In the genomic region with DNA sequence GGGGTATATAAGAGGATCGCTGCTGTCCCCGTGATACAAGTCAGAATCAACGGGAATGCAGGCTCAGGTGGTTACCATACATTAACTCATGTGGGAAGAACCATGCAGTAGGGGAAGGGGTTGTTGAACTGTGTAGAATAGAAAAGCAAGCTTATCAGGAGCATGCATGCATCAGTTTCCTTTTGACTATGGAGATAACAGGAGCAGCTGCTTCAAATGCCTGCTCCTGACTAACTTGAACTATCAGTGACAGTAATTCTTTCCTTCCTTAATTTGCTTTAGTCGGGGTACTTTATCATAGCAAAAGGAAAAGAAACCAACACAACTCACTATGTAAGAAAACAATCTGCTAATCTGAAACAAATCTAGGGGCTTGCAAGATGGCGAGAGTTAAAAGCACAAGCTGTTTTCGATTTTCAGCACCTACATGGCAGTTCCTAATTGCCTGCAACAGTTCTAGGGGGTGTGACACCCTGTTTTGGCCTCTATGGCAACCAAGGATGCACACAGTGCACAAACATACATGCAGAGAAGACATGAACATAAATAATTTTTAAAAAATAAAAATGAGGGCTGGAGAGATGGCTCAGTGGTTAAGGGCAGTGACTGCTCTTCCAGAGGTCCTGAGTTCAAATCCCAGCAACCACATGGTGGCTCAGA, we compare ENCODE assay signal across 13 mouse cellular contexts.
"Had no signal": no experiment of that assay in that cellular context is flagged by ENCODE, and none has a peak within 500 bp of the region (broad histone marks: within the 10 kb centered on the region; RNA-seq: fewer than 3 reads in every experiment).

No protein-coding gene starts in this region.

- H3K4me1 ChIP-seq: intestine, embryonic 15.5 days; kidney, embryonic 15.5 days; limb, embryonic 15.5 days; midbrain, embryonic 13.5 days had no signal

- DNase-seq: kidney, adult 18-20 months; kidney, postnatal 36 days; lung, embryonic 14.5 days; lung, postnatal 10 days; lung, postnatal 4 days; right cerebral cortex, postnatal 25 days; thymus, postnatal 4 days had no signal

- H3K27me3 ChIP-seq: intestine, embryonic 15.5 days; kidney, embryonic 15.5 days; limb, embryonic 15.5 days; megakaryocyte, embryonic 14.5 days; midbrain, embryonic 13.5 days had no signal

- H3K9ac ChIP-seq: intestine, embryonic 15.5 days; kidney, embryonic 15.5 days; limb, embryonic 15.5 days; lung, embryonic 14.5 days; midbrain, embryonic 13.5 days had no signal

- H3K4me3 ChIP-seq: intestine, embryonic 15.5 days; kidney, embryonic 15.5 days; layer of hippocampus, adult 2 months; limb, embryonic 15.5 days; megakaryocyte, embryonic 14.5 days; midbrain, embryonic 13.5 days had no signal

- ATAC-seq: intestine, embryonic 15.5 days; midbrain, embryonic 13.5 days had no signal

- H3K4me2 ChIP-seq: intestine, embryonic 15.5 days; kidney, embryonic 15.5 days; limb, embryonic 15.5 days; lung, embryonic 14.5 days; midbrain, embryonic 13.5 days had no signal

- H3K9me3 ChIP-seq: intestine, embryonic 15.5 days; kidney, embryonic 15.5 days; limb, embryonic 15.5 days; megakaryocyte, embryonic 14.5 days; midbrain, embryonic 13.5 days had no signal

- H3K27ac ChIP-seq: intestine, embryonic 15.5 days; kidney, embryonic 15.5 days; layer of hippocampus, adult 2 months; limb, embryonic 15.5 days; midbrain, embryonic 13.5 days had no signal

- H3K36me3 ChIP-seq: intestine, embryonic 15.5 days had no signal
